Mouse (Mus musculus): ENCODE measurements at regions not wholly inside any gene's neighbourhood (a gene's known extent, or its start where the extent isn't known, plus 50 kb on each side); places are given as distances from the start of the nearest gene placed in this dataset.
"Not testable (repeated sequence)": the region's sequence is repeated elsewhere in the genome, so short reads cannot be mapped to it uniquely, and the experiment has no call there.

- DNase-seq (ENCODE audit: low spot score in 2 of 2), result not testable (repeated sequence)
Measured at GRCm38 (mm10) chr15:53984006-53984405, 99.3 kb downstream of the Gm7489 start.

- DNase-seq (ENCODE audit: low spot score in 2 of 2), result no peak
Measured at GRCm38 (mm10) chr15:53989888-53990287, 105.2 kb downstream of the Gm7489 start.

- DNase-seq (ENCODE audit: low spot score in 2 of 2), result no peak
Measured at GRCm38 (mm10) chr15:53995199-53995868, 110.6 kb downstream of the Gm7489 start.

- no peak for DNase-seq (ENCODE audit: low spot score in 2 of 2)
Measured at GRCm38 (mm10) chr15:53998600-53999290, 114.0 kb downstream of the Gm7489 start.

GRCm38 (mm10) chr15:54033756-54034155 lies 149.1 kb downstream of the Gm7489 start:
- DNase-seq (ENCODE audit: low spot score in 2 of 2), result no peak

GRCm38 (mm10) chr15:54050711-54051110 lies 166.0 kb downstream of the Gm7489 start:
- no peak for DNase-seq (ENCODE audit: low spot score in 2 of 2)

GRCm38 (mm10) chr15:54070005-54070634 lies 185.4 kb downstream of the Gm7489 start:
- peak in 1 of 2 experiments; percentile 4 for DNase-seq (ENCODE audit: low spot score in 2 of 2)

GRCm38 (mm10) chr15:54071732-54072131 lies 187.0 kb downstream of the Gm7489 start:
- DNase-seq (ENCODE audit: low spot score in 2 of 2), result no peak

- DNase-seq (ENCODE audit: low spot score in 2 of 2), result no peak
Measured at GRCm38 (mm10) chr15:54091301-54091700, 206.6 kb downstream of the Gm7489 start.

- DNase-seq (ENCODE audit: low spot score in 2 of 2), result no peak
Measured at GRCm38 (mm10) chr15:54092386-54092785, 207.7 kb downstream of the Gm7489 start.

- DNase-seq (ENCODE audit: low spot score in 2 of 2), result no peak
Measured at GRCm38 (mm10) chr15:54097498-54097897, 212.8 kb downstream of the Gm7489 start.

GRCm38 (mm10) chr15:54112406-54112805 lies 227.7 kb downstream of the Gm7489 start:
- no peak for DNase-seq (ENCODE audit: low spot score in 2 of 2)

GRCm38 (mm10) chr15:54114096-54114512 lies 229.4 kb downstream of the Gm7489 start:
- no peak for DNase-seq (ENCODE audit: low spot score in 2 of 2)

GRCm38 (mm10) chr15:54117967-54118538 lies 233.3 kb downstream of the Gm7489 start:
- DNase-seq (ENCODE audit: low spot score in 2 of 2), result no peak

- DNase-seq (ENCODE audit: low spot score in 2 of 2), result no peak
Measured at GRCm38 (mm10) chr15:54120456-54120855, 235.8 kb downstream of the Gm7489 start.

- no peak for DNase-seq (ENCODE audit: low spot score in 2 of 2)
Measured at GRCm38 (mm10) chr15:54164350-54164749, 279.6 kb downstream of the Gm7489 start.

GRCm38 (mm10) chr15:54167842-54168361 lies 283.2 kb downstream of the Gm7489 start:
- no peak for DNase-seq (ENCODE audit: low spot score in 2 of 2)

- no peak for DNase-seq (ENCODE audit: low spot score in 2 of 2)
Measured at GRCm38 (mm10) chr15:54177221-54177620, 292.5 kb downstream of the Gm7489 start.

GRCm38 (mm10) chr15:54177791-54178190 lies 293.1 kb downstream of the Gm7489 start:
- no peak for DNase-seq (ENCODE audit: low spot score in 2 of 2)
